Mouse (Mus musculus) ES-Bruce4 (cell line): ENCODE data around the gene Ninj1.

Experiments used
- CTCF ChIP-seq: IDR thresholded peaks from one replicate; pipeline ENCODE4 v1.8.1; 2011; ENCODE audit warnings: low read depth, low read length
- EP300 ChIP-seq: IDR thresholded peaks from 2 replicates; pipeline ENCODE4 v1.6.1; 2011; ENCODE audit warnings: low read depth, low read length; ENCODE audit not compliant: insufficient read depth

GRCm38 (mm10) chr13:49146040-49146697 is 41.1 kb upstream of the Ninj1 start:
- TF ChIP-seq CTCF = no peak
- TF ChIP-seq EP300 = no peak
